In the genomic region with DNA sequence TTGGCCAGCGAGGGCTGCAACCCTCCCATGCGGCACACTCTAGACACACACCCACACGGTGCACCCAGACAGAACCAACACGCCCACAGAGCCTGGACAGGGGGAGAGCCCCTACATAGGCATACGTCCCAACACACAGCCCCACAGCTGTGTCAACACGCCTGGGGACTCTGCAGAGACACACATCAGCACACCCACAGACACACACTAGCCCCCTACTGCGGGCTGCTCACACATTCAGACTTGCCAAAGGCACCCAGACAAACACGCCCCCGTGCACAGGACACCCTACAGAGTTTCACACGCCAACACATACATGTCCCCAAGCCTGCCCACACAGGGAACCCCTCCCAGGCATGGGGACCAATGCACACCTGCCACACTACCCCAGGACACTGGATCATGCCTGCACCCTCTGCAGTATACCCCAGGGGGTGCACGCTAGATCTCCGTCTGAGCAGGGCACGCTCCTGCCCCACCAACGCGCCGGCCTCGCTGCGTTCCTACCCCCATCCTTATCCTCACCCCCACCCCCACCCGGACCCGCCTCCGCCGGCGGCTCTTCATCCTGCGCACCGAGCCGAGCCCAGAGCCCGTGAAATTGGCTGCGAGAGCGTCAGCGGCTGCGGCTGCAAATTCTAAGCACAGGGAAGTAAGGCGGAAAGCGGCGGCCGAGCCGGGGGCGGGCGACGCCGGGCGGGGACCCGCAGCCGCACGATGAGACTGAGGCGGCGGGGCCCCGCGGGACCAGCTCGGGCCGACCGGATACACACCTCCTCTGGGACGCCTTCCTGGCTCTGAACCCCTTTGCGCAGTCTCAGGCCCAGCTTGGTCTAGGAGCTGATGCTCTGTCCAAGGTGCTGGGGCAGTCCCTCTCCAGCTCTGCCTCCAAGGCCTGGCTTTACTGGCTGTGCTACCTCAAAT, we compare ENCODE assay signal across 7 mouse cellular contexts. TPM values are rescaled to one million over a fixed set of nuclear protein-coding genes. Genes with fewer than 3 reads are reported as not detected.
A peak's percentile ranks its signal among the peaks of the same experiment; 100 is the strongest.
DNase-seq lines count a peak whose midpoint lies in the region; TF ChIP-seq lines count a peak whose summit lies in the region.

No protein-coding gene starts in this region.

- peaks cover 15% of the 10 kb centered on the region for H3K4me1 ChIP-seq in cortical plate, adult 2 months (ENCODE audit: control insufficient read depth, insufficient read depth, low read length)

- peak overlapping the region; percentile 41 for H3K4me3 ChIP-seq in cortical plate, adult 2 months (ENCODE audit: insufficient read depth, low read length)

- DNase-seq in spleen, adult 18-20 months, result peak; percentile 36 to 38
- no peak for DNase-seq in spleen, adult 12 weeks (ENCODE audit: low spot score)
- DNase-seq in heart, postnatal 10 days, result peak; percentile 37 to 50
- DNase-seq in left cerebral cortex, postnatal 25 days (ENCODE audit: low spot score in 2 of 2), result peak; percentile 79 to 85
- DNase-seq in neural tube, embryonic 10.5 days (ENCODE audit: extremely low spot score, low spot score), result peak; percentile 42
- peak; percentile 23 for DNase-seq in yolk sac, embryonic 10.5 days (ENCODE audit: low spot score)

- intact Hi-C loops in heart, postnatal 10 days (cut with DNase I), result no loop called here
- intact Hi-C loops in left cerebral cortex, postnatal 25 days (cut with DNase I), result loop anchor here (1.0 to 5.0 kb wide), 4 partner anchors 38 to 275 kb away; a partner anchor contains a TSS

- peak overlapping the region; percentile 81 for H3K27ac ChIP-seq in cortical plate, adult 2 months (ENCODE audit: insufficient read depth, low read length)

- TF ChIP-seq POLR2A in cortical plate, adult 2 months (IDR thresholded peaks at IDR 0.05; ENCODE audit: extremely low read depth, insufficient read depth, low read length), result no peak

- no peak for TF ChIP-seq CTCF in cortical plate, adult 2 months (IDR thresholded peaks at IDR 0.05; ENCODE audit: extremely low read depth, insufficient read depth, low read length)

RNA-seq across cellular contexts. Expression of a gene that starts 6.0 kb away (rescaled TPM):
- polyA plus RNA-seq in cortical plate, adult 2 months (2012; rRNA removed), result 59.2 and 65.2 TPM in 2 replicates
- 1 to 10 TPM; 1.2 TPM for total RNA-seq in heart, postnatal 10 days (2021)
- total RNA-seq in left cerebral cortex, postnatal 25 days (2021), result 100 to 1,000 TPM; 137 to 153 TPM

Comparison
In these comparisons a context has a peak if more than half of its experiments do, and no peak if none do; other contexts are left out.
1. RNA of a gene that starts 6.0 kb away (total RNA-seq): 137 to 153 TPM in left cerebral cortex, postnatal 25 days; 1.2 TPM in heart, postnatal 10 days; every median in the first group is over 10 times any median in the second.